Mouse (Mus musculus) intestine, embryonic 15.5 days (tissue): ENCODE measurements around the gene Myocos. TPM values are rescaled to one million over a fixed set of nuclear protein-coding genes. Genes with fewer than 3 reads are reported as not detected.

Experiments used
- ATAC-seq: fragments of 200-750 bp; cut with Nextera tagmentation; 2 replicates; pipeline ENCODE4 v1.8.0; 2017; ENCODE audit warnings: moderate TSS enrichment, moderate library complexity
- H3K27ac ChIP-seq: fragments of 300-500 bp; sonication (generic); 2 replicates; pipeline ENCODE4 v1.5.1; 2015; ENCODE audit warnings: mild to moderate bottlenecking, inconsistent platforms
- H3K27me3 ChIP-seq: fragments of 300-500 bp; sonication (generic); replicated peaks from 2 replicates; pipeline ENCODE4 v1.6.1; 2015; ENCODE audit warnings: inconsistent platforms
- H3K36me3 ChIP-seq: fragments of 300-500 bp; sonication (generic); 2 replicates; pipeline ENCODE4 v1.6.1; 2015; ENCODE audit warnings: inconsistent platforms
- H3K4me1 ChIP-seq: fragments of 300-500 bp; sonication (generic); replicated peaks from 2 replicates; pipeline ENCODE4 v1.6.1; 2015; ENCODE audit warnings: inconsistent platforms
- H3K4me2 ChIP-seq: fragments of 300-500 bp; sonication (generic); replicated peaks from 2 replicates; pipeline ENCODE4 v1.6.1; 2015; ENCODE audit warnings: mild to moderate bottlenecking, inconsistent platforms
- H3K4me3 ChIP-seq: fragments of 300-500 bp; sonication (generic); replicated peaks from 2 replicates; pipeline ENCODE4 v1.5.1; 2015; ENCODE audit warnings: inconsistent platforms
- H3K9ac ChIP-seq: fragments of 300-500 bp; sonication (generic); 2 replicates; pipeline ENCODE4 v1.6.1; 2015; ENCODE audit warnings: inconsistent platforms
- H3K9me3 ChIP-seq: fragments of 300-500 bp; sonication (generic); 2 replicates; pipeline ENCODE4 v1.6.1; 2016; ENCODE audit warnings: inconsistent platforms
- WGBS: fragments of 180-500 bp; shearing (Covaris S2); methylation state at CpG from one replicate; pipeline ENCODE4 v1.1.7; 2015; 5-methylcytosine and 5-hydroxymethylcytosine counted together
- polyA plus RNA-seq: library from polyadenylated mRNA; unstranded; fragments of >200 nt; fragmentation: Nextera tagmentation; extraction: Ambion mirVana; gene quantifications from 2 replicates; pipeline ENCODE4 v1.2.1, GENCODE M21; 2015

Gene Myocos
- not detected in 2 replicates for polyA plus RNA-seq

GRCm38 (mm10) chr1:162658119-162658518, at the start of gene Myocos:
TSS of gene Myocos (minus strand) at chr1:162658219.
- Histone ChIP-seq H3K4me2 (no peak within 1 kb of the TSS), H3K9ac (no peak within 1 kb of the TSS), H3K36me3 (no peaks in the 10 kb centered on the region), H3K27ac (no peak within 1 kb of the TSS), H3K4me3 (no peak within 1 kb of the TSS), H3K4me1 (no peaks in the 10 kb centered on the region), H3K9me3 (no peaks in the 10 kb centered on the region), H3K27me3 (no peaks in the 10 kb centered on the region)
- ATAC-seq, result no peak
- WGBS, result 89% methylated on average over 7 of the region's 7 CpGs

DNA sequence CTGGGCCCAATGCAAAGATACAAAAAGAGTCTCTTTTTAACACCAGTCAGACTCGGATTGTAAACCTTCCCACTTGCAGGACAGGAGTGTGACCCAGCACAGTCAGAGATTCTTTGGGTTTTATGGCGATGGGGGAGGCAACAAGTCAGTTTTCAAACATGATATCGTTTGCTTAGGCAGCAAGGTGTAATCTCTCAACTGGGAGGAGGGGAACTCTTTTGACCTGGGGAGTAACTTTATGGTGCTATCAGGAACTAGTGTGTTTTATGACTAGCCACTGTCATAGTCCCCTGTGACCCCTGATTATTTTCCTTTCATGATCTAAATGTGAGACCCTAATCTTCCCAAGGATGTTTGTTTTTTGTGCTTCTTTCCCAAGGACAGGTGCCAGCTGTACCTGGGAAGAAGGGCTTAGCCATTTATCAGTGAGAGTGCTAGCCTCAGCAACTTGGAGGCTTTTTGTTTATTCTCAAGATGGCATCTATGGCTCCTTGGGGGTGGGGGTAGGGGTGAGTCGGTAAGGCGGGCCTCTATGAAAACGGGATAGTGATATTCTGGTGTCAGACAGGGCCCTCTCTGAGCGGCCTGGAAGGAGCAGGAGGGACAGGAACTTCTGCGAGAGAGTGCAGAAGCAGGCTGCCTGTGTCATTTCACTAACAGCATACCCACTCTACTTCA, 42.5 kb upstream of the Myocos start:
- ATAC-seq, result peak; percentile 87
- peaks cover 28% of the 10 kb centered on the region for H3K36me3 ChIP-seq
- no peak overlapping the region for H3K9ac ChIP-seq
- H3K9me3 ChIP-seq, result no peaks in the 10 kb centered on the region
- H3K4me2 ChIP-seq, result no peak overlapping the region
- H3K4me3 ChIP-seq, result no peak overlapping the region
- WGBS, result 49% methylated on average over 8 of the region's 8 CpGs
- no peak overlapping the region for H3K27ac ChIP-seq
- no peaks in the 10 kb centered on the region for H3K4me1 ChIP-seq
- no peaks in the 10 kb centered on the region for H3K27me3 ChIP-seq

- no peak for ATAC-seq
- Histone ChIP-seq H3K9ac (no peak overlapping the region), H3K9me3 (no peaks in the 10 kb centered on the region), H3K27ac (no peak overlapping the region), H3K4me1 (no peaks in the 10 kb centered on the region), H3K4me2 (no peak overlapping the region), H3K36me3 (peaks cover 21% of the 10 kb centered on the region), H3K27me3 (no peaks in the 10 kb centered on the region), H3K4me3 (no peak overlapping the region)
- WGBS, result 95% methylated on average over 6 of the region's 6 CpGs
Observed at GRCm38 (mm10) chr1:162697866-162698265, 39.8 kb upstream of the Myocos start.

DNA sequence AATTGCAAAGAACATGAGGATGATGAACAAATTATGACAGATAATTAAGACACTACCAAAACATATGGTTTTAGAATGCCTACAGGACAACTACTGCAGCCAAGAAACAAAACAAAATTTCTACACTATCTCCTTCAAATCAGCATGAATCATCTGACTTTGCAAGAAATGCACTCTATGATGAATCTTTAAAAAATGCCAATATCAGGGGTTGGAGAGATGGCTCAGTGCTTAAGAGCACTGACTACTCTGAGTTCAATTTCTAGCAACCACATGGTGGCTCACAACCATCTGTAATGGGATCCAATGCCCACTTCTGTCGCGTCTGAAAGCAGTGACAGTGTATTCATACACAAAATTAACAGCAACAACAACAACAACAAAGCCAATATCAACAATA, 35.7 kb upstream of the Myocos start:
- no peak overlapping the region for H3K9ac ChIP-seq
- H3K4me2 ChIP-seq, result no peak overlapping the region
- ATAC-seq, result no peak

GRCm38 (mm10) chr1:162665486-162666174, 7.6 kb upstream of the Myocos start:
- ATAC-seq, result peak; percentile 89
- Histone ChIP-seq H3K36me3 (no peaks in the 10 kb centered on the region), H3K4me1 (peaks cover 5% of the 10 kb centered on the region; the same call in 1 of the 2 replicates), H3K4me2 (peak overlapping the region; percentile 76), H3K9me3 (no peaks in the 10 kb centered on the region), H3K4me3 (peak overlapping the region; percentile 32), H3K9ac (peak overlapping the region; percentile 42), H3K27ac (no peak overlapping the region), H3K27me3 (no peaks in the 10 kb centered on the region)
- 4% methylated on average over 11 of the region's 11 CpGs for WGBS

More for the DNA sequence above, 35.7 kb upstream of the Myocos start:
- 90% methylated on average over 2 of the region's 2 CpGs for WGBS
- Histone ChIP-seq H3K9me3 (no peaks in the 10 kb centered on the region), H3K4me3 (no peak overlapping the region), H3K27ac (no peak overlapping the region), H3K36me3 (peaks cover 33% of the 10 kb centered on the region), H3K27me3 (no peaks in the 10 kb centered on the region), H3K4me1 (no peaks in the 10 kb centered on the region)

GRCm38 (mm10) chr1:162664826-162665475, 6.9 kb upstream of the Myocos start:
- Histone ChIP-seq H3K27ac (no peak overlapping the region), H3K36me3 (no peaks in the 10 kb centered on the region), H3K27me3 (no peaks in the 10 kb centered on the region), H3K4me1 (peaks cover 5% of the 10 kb centered on the region; the same call in 1 of the 2 replicates), H3K9me3 (no peaks in the 10 kb centered on the region), H3K4me2 (no peak overlapping the region), H3K4me3 (no peak overlapping the region), H3K9ac (no peak overlapping the region)
- WGBS, result 14% methylated on average over 10 of the region's 10 CpGs
- peak; percentile 98 for ATAC-seq

DNA sequence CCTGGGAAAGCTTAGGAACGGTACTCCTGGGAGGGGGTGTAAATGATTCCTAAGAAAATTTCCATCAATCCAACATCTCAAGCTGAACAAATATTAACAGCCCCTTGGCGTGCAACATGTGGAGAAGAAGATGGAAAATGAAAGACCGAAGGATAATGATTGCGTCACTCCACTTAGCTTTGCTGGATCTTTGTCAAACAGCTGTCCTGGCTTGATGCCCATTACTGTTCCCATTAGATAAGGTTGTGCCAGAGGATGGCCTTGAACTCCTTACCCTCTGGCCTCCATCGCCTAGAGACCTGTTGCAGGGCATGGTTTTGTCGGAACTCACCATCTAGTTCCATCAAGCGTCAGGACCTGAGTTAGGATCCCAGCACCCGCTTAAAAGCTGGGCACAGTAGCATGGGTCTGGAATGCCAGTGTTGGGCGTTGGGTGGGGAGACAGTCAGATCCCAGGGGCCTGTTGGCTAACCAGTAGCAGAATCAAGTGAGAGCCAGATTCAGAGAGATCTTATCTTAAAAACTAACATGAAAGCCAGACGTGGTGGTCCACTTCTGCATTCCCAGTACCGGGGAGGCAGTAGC, 2.3 kb upstream of the Myocos start:
- H3K27me3 ChIP-seq, result no peaks in the 10 kb centered on the region
- ATAC-seq, result no peak
- H3K27ac ChIP-seq, result no peak overlapping the region
- H3K9ac ChIP-seq, result no peak overlapping the region
- 76% methylated on average over 11 of the region's 11 CpGs for WGBS
- no peaks in the 10 kb centered on the region for H3K9me3 ChIP-seq
- no peaks in the 10 kb centered on the region for H3K4me1 ChIP-seq
- no peak overlapping the region for H3K4me2 ChIP-seq
- H3K4me3 ChIP-seq, result no peak overlapping the region
- no peaks in the 10 kb centered on the region for H3K36me3 ChIP-seq

DNA sequence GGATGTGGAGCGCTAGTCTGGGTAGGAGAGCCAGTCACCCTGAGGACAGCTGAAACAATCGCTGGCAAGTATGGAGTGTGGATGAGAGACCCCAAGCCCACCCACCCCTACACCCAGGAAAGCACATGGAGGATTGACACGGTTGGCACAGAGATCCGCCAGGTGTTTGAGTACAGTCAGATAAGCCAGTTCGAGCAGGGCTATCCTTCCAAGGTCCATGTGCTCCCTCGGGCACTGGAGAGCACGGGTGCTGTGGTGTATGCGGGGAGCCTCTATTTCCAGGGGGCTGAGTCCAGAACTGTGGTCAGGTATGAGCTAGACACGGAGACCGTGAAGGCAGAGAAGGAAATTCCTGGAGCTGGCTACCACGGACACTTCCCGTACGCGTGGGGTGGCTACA, 9.6 kb downstream of the Myocos start:
- WGBS, result 92% methylated on average over 14 of the region's 14 CpGs
- no peaks in the 10 kb centered on the region for H3K27me3 ChIP-seq
- ATAC-seq, result no peak
- H3K9me3 ChIP-seq, result no peaks in the 10 kb centered on the region
- H3K4me2 ChIP-seq, result no peak overlapping the region
- no peaks in the 10 kb centered on the region for H3K4me1 ChIP-seq
- H3K36me3 ChIP-seq, result no peaks in the 10 kb centered on the region
- H3K27ac ChIP-seq, result no peak overlapping the region
- no peak overlapping the region for H3K4me3 ChIP-seq
- no peak overlapping the region for H3K9ac ChIP-seq

DNA sequence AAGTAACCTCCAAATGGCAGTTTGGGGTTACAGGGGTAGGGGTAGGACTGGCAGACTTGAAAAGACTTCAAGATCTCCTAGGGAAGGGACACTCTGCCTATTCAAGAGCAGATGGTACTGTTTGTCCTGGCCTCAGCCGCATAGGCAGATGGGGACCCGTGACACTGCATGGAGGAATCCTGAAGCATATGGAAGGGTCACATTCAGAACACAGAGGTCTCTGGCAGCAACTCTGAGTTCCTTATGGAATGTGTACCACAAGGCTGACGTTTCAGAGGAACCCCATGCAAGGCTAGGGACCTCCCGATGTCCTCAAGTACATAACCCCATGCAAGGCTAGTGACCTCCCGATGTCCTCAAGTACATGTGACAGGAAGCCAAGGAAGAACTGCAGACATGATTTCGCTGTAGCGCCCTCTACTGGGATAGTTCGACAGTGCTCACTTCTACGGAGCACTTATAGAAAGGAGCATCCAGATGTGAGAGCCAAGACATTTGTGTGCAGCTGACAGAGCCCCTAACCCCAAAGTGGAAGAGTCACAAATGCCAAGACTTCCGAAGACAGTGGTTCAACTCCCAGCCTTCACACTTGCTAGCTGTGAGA, 11.8 kb downstream of the Myocos start:
- 81% methylated on average over 10 of the region's 10 CpGs for WGBS
- no peak overlapping the region for H3K4me3 ChIP-seq
- no peak for ATAC-seq

GRCm38 (mm10) chr1:162643752-162644151, 14.3 kb downstream of the Myocos start:
- ATAC-seq, result no peak
- 42% methylated on average over 4 of the region's 4 CpGs for WGBS
- Histone ChIP-seq H3K9me3 (no peaks in the 10 kb centered on the region), H3K4me2 (no peak overlapping the region), H3K4me3 (no peak overlapping the region), H3K27ac (no peak overlapping the region), H3K27me3 (no peaks in the 10 kb centered on the region), H3K36me3 (no peaks in the 10 kb centered on the region), H3K9ac (no peak overlapping the region), H3K4me1 (0 out of 2 replicates have a peak, but pooled peaks cover 4% of the 10 kb centered on the region)

More for the DNA sequence above, 11.8 kb downstream of the Myocos start:
- H3K36me3 ChIP-seq, result no peaks in the 10 kb centered on the region
- H3K9me3 ChIP-seq, result no peaks in the 10 kb centered on the region
- no peak overlapping the region for H3K4me2 ChIP-seq
- H3K27ac ChIP-seq, result no peak overlapping the region
- H3K9ac ChIP-seq, result no peak overlapping the region
- no peaks in the 10 kb centered on the region for H3K4me1 ChIP-seq
- no peaks in the 10 kb centered on the region for H3K27me3 ChIP-seq

- Histone ChIP-seq H3K9me3 (no peaks in the 10 kb centered on the region), H3K4me3 (no peak overlapping the region), H3K27ac (no peak overlapping the region), H3K36me3 (no peaks in the 10 kb centered on the region), H3K4me1 (0 out of 2 replicates have a peak, but pooled peaks cover 4% of the 10 kb centered on the region), H3K9ac (no peak overlapping the region), H3K4me2 (no peak overlapping the region), H3K27me3 (no peaks in the 10 kb centered on the region)
- 76% methylated on average over 3 of the region's 3 CpGs for WGBS
- ATAC-seq, result no peak
Observed at GRCm38 (mm10) chr1:162642591-162642990, 15.4 kb downstream of the Myocos start.

- Histone ChIP-seq H3K27me3 (no peaks in the 10 kb centered on the region), H3K4me1 (0 out of 2 replicates have a peak, but pooled peaks cover 4% of the 10 kb centered on the region), H3K36me3 (no peaks in the 10 kb centered on the region), H3K9me3 (no peaks in the 10 kb centered on the region), H3K4me2 (no peak overlapping the region), H3K9ac (no peak overlapping the region), H3K4me3 (no peak overlapping the region), H3K27ac (no peak overlapping the region)
- ATAC-seq, result no peak
- WGBS, result 81% methylated on average over 1 of the region's 1 CpGs
Observed at GRCm38 (mm10) chr1:162639861-162640260, 18.2 kb downstream of the Myocos start.
